Mouse (Mus musculus) C2C12 (cell line): ENCODE measurements around the gene Pafah1b3.

ENCODE experiments used
- CEBPB ChIP-seq: IDR thresholded peaks from one replicate; pipeline ENCODE4 v1.6.1; 2011; ENCODE audit warnings: low read depth, mild to moderate bottlenecking, control low read depth, moderate library complexity
- USF1 ChIP-seq: IDR thresholded peaks from one replicate; pipeline ENCODE4 v1.6.1; 2011; ENCODE audit warnings: low read depth, mild to moderate bottlenecking, control low read depth, moderate library complexity

DNA sequence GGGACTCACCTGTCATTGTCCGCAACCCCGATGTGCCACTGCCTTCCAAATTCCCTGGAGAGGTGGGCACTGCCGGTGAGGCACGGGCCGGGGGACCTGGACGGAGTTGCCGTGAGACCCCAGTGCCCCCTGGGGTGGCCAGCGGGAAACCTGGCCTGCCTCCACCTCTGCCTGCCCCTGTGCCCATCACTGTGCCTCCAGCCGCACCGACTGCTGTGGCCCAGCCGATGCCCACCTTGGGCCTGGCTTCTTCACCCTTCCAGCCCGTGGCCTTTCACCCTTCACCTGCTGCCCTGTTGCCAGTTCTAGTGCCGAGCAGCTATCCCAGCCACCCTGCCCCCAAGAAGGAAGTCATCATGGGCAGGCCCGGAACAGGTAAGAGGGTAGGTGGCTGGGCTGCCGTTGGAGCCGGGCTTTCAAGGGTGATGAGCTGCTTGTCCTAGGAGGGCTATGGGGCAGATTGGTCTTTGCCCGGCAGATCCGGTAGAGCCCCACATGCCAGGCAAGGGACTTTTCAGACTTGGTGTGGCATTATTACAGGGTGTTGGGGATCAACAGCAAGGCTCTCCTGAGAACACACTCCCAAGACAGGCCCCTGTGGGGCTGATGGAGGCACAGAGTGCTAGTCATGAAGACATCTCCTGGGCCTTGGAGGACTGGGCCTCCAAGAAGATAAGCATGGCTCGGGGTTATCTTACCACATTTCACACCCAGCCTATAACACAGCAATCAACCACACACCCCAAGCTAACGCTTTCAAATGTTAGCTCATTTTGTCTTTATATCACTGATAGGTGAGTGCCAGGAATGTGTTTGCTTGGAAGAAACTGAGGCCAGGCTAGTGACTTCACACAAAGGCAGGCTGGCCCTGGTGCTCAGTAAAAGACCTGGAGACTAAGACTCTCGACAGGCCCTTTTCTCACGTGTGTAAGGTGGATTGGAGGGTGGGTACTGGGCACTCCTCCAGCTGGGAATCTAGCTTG is 24.2 kb downstream of the Pafah1b3 start:
- TF ChIP-seq USF1 (no peak), CEBPB (no peak)
